Mouse (Mus musculus): Measurements from ENCODE around the gene Tstd2.

GRCm38 (mm10) chr4:46137629-46138286 lies 736 bp downstream of the Tstd2 start:
- no peak for TF ChIP-seq CTCF (IDR thresholded peaks at IDR 0.05; ENCODE audit: control insufficient read depth, insufficient read depth, low read length)
- no peak for TF ChIP-seq POLR2A (IDR thresholded peaks at IDR 0.05; ENCODE audit: borderline replicate concordance, control insufficient read depth, low read depth, low read length)

Data from bone marrow, adult 2 months (tissue).